Mouse (Mus musculus) MEL (cell line): Measurements from ENCODE around the gene Cdkn1a. TPM values are rescaled to one million over a fixed set of nuclear protein-coding genes. Genes with fewer than 3 reads are reported as not detected.

ENCODE experiments used
- DNase-seq: peaks from one replicate; pipeline ENCODE4 v3.0.0; 2011; ENCODE audit warnings: low read depth, low spot score
- H3K27ac ChIP-seq: 2 replicates; pipeline ENCODE4 v1.5.1; 2012; ENCODE audit warnings: low read depth, mild to moderate bottlenecking, control low read depth, low read length, moderate library complexity; ENCODE audit not compliant: control insufficient read depth
- H3K27me3 ChIP-seq, 2 experiments: fragments of 150-350 bp in 1 of 2; sonication (generic) in 1 of 2; 2 replicates each; pipeline ENCODE4 v1.6.1; 2012; ENCODE audit warnings: low read length in 2 of 2, mild to moderate bottlenecking in 2 of 2, improper control_type of control experiment in 1 of 2, moderate library complexity in 1 of 2; ENCODE audit not compliant: insufficient read depth in 2 of 2, control insufficient read depth in 1 of 2
- H3K36me3 ChIP-seq, 2 experiments: 2 replicates each; pipeline ENCODE4 v1.6.1; 2012 to 2014; ENCODE audit warnings: low read length in 2 of 2, improper control_type of control experiment in 1 of 2, inconsistent platforms in 1 of 2, mild to moderate bottlenecking in 1 of 2; ENCODE audit not compliant: insufficient read depth in 2 of 2, control insufficient read depth in 1 of 2
- H3K4me1 ChIP-seq, 2 experiments: fragments of 150-350 bp in 1 of 2; sonication (generic) in 1 of 2; 2 replicates each; pipeline ENCODE4 v1.6.1; 2012; ENCODE audit warnings: low read length in 2 of 2, improper control_type of control experiment in 1 of 2, mild to moderate bottlenecking in 1 of 2; ENCODE audit not compliant: insufficient read depth in 2 of 2, control insufficient read depth in 1 of 2
- H3K4me3 ChIP-seq, 2 experiments: fragments of 150-350 bp in 1 of 2; sonication (generic) in 1 of 2; 2 replicates each; pipeline ENCODE4 v1.5.1; 2012; ENCODE audit warnings: low read depth in 2 of 2, low read length in 2 of 2, mild to moderate bottlenecking in 2 of 2, moderate library complexity in 2 of 2, control low read depth in 1 of 2, improper control_type of control experiment in 1 of 2; ENCODE audit not compliant: control insufficient read depth in 1 of 2, insufficient read depth in 1 of 2
- H3K79me2 ChIP-seq: 2 replicates; pipeline ENCODE4 v1.6.1; 2012; ENCODE audit warnings: mild to moderate bottlenecking, low read length, moderate library complexity; ENCODE audit not compliant: control insufficient read depth, poor library complexity, insufficient read depth
- H3K9ac ChIP-seq: 2 replicates; pipeline ENCODE4 v1.6.1; 2012; ENCODE audit warnings: low read depth, mild to moderate bottlenecking, control low read depth, low read length, moderate library complexity; ENCODE audit not compliant: control insufficient read depth, poor library complexity, severe bottlenecking
- H3K9me3 ChIP-seq: fragments of 150-350 bp; sonication (generic); replicated peaks from 2 replicates; pipeline ENCODE4 v1.6.1; 2012; ENCODE audit warnings: mild to moderate bottlenecking, low read length, improper control_type of control experiment, moderate library complexity; ENCODE audit not compliant: insufficient read depth
- CHD2 ChIP-seq: IDR thresholded peaks from 2 replicates; pipeline ENCODE4 v1.6.1; 2011; ENCODE audit warnings: low read length, improper control_type of control experiment
- JUND ChIP-seq: IDR thresholded peaks from 2 replicates; pipeline ENCODE4 v1.6.1; 2011; ENCODE audit warnings: low read depth, mild to moderate bottlenecking, improper control_type of control experiment, low read length
- KAT2A ChIP-seq: conservative IDR thresholded peaks from 2 replicates; pipeline ENCODE4 v1.6.1; 2012; ENCODE audit warnings: low read depth, low read length, improper control_type of control experiment, inconsistent platforms
- MAFK ChIP-seq: IDR thresholded peaks from 2 replicates; pipeline ENCODE4 v1.6.1; 2011; ENCODE audit warnings: low read depth, mild to moderate bottlenecking, low read length, improper control_type of control experiment, borderline replicate concordance
- MAZ ChIP-seq: IDR thresholded peaks from 2 replicates; pipeline ENCODE4 v1.6.1; 2012; ENCODE audit warnings: low read depth, mild to moderate bottlenecking, inconsistent platforms, low read length, improper control_type of control experiment
- MEF2A ChIP-seq: IDR thresholded peaks from 2 replicates; pipeline ENCODE4 v1.6.1; 2014; ENCODE audit warnings: low read depth, mild to moderate bottlenecking, inconsistent platforms, low read length, improper control_type of control experiment; ENCODE audit not compliant: poor library complexity, insufficient replicate concordance, severe bottlenecking; ENCODE audit errors: extremely low read depth
- MXI1 ChIP-seq: IDR thresholded peaks from 2 replicates; pipeline ENCODE4 v1.6.1; 2011; ENCODE audit warnings: mild to moderate bottlenecking, low read depth, low read length, improper control_type of control experiment
- MYC ChIP-seq: IDR thresholded peaks from 2 replicates; pipeline ENCODE4 v1.6.1; 2011; ENCODE audit warnings: low read depth, mild to moderate bottlenecking, low read length, improper control_type of control experiment, moderate library complexity
- NELFE ChIP-seq: IDR thresholded peaks from 2 replicates; pipeline ENCODE4 v1.6.1; 2011; ENCODE audit warnings: low read depth, low read length, improper control_type of control experiment
- POLR2AphosphoS5 ChIP-seq: IDR thresholded peaks from 2 replicates; pipeline ENCODE4 v1.6.1; 2012; ENCODE audit warnings: low read depth, borderline replicate concordance, mild to moderate bottlenecking, inconsistent platforms, low read length, moderate library complexity, mixed read lengths
- RAD21 ChIP-seq: IDR thresholded peaks from 2 replicates; pipeline ENCODE4 v1.6.1; 2011; ENCODE audit warnings: mild to moderate bottlenecking, low read depth, low read length, improper control_type of control experiment
- RCOR1 ChIP-seq: IDR thresholded peaks from 2 replicates; pipeline ENCODE4 v1.6.1; 2012; ENCODE audit warnings: low read depth, mild to moderate bottlenecking, inconsistent platforms, low read length, improper control_type of control experiment
- SIN3A ChIP-seq: IDR thresholded peaks from 2 replicates; pipeline ENCODE4 v1.6.1; 2012; ENCODE audit warnings: low read length, improper control_type of control experiment, inconsistent platforms
- TBP ChIP-seq: IDR thresholded peaks from 2 replicates; pipeline ENCODE4 v1.8.0; 2011; ENCODE audit warnings: low read depth, low read length, improper control_type of control experiment
- TCF12 ChIP-seq: IDR thresholded peaks from 2 replicates; pipeline ENCODE4 v1.6.1; 2014; ENCODE audit warnings: low read depth, mild to moderate bottlenecking, inconsistent platforms, low read length, improper control_type of control experiment, moderate library complexity
- USF1 ChIP-seq: IDR thresholded peaks from 2 replicates; pipeline ENCODE4 v1.6.1; 2014; ENCODE audit warnings: low read depth, mild to moderate bottlenecking, inconsistent platforms, low read length, improper control_type of control experiment, moderate library complexity
- USF2 ChIP-seq, 2 experiments: IDR thresholded peaks; 2 replicates each; pipeline ENCODE4 v1.6.1; 2011 to 2012; ENCODE audit warnings: improper control_type of control experiment in 2 of 2, low read length in 2 of 2, borderline replicate concordance in 1 of 2, inconsistent platforms in 1 of 2, low read depth in 1 of 2, mild to moderate bottlenecking in 1 of 2; ENCODE audit not compliant: insufficient read depth in 1 of 2
- ZKSCAN1 ChIP-seq: IDR thresholded peaks from 2 replicates; pipeline ENCODE4 v1.6.1; 2012; ENCODE audit warnings: low read depth, mild to moderate bottlenecking, inconsistent platforms, low read length, improper control_type of control experiment, moderate library complexity
- ZMIZ1 ChIP-seq: IDR thresholded peaks from 2 replicates; pipeline ENCODE4 v1.6.1; 2012; ENCODE audit warnings: low read depth, mild to moderate bottlenecking, inconsistent platforms, low read length, improper control_type of control experiment, moderate library complexity
- polyA plus RNA-seq, 2 experiments: library from polyadenylated mRNA; stranded (reverse) in 1 of 2; unstranded in 1 of 2; fragments of >175 nt in 1 of 2; fragments of >200 nt in 1 of 2; gene quantifications; 2 replicates each; pipeline versions ENCODE4 v1.2.1 to v1.2.4; 2012; ENCODE audit warnings: low replicate concordance in 2 of 2, low read depth in 1 of 2; ENCODE audit not compliant: insufficient read length in 2 of 2, insufficient read depth in 1 of 2, missing spikeins in 1 of 2
- total RNA-seq: library from RNA; depleted of rRNA; stranded (reverse); fragments of 300-350 nt; gene quantifications from 2 replicates; pipeline ENCODE4 v1.2.3, GENCODE M21; 2012

The Cdkn1a gene
- total and polyA plus RNA-seq, 3 experiments, result 2.0 to 21.0 TPM; not detected in 1

GRCm38 (mm10) chr17:29065245-29065940 is 25.4 kb upstream of the Cdkn1a start:
- H3K4me3 ChIP-seq, result no peak overlapping the region
- no peak overlapping the region for H3K9ac ChIP-seq
- TF ChIP-seq CHD2 (no peak), RCOR1 (no peak), MAZ (no peak)
- no peak for DNase-seq
- H3K79me2 ChIP-seq, result no peaks in the 10 kb centered on the region
- H3K27me3 ChIP-seq, result no peaks in the 10 kb centered on the region
- no peak overlapping the region for H3K27ac ChIP-seq
- peaks cover 0 to 11% of the 10 kb centered on the region in 2 experiments; a peak in 2 of 4 replicates for H3K36me3 ChIP-seq
- no peaks in the 10 kb centered on the region for H3K9me3 ChIP-seq
- H3K4me1 ChIP-seq, result peaks cover 3 to 21% of the 10 kb centered on the region in 2 experiments; a peak in 3 of 4 replicates

DNA sequence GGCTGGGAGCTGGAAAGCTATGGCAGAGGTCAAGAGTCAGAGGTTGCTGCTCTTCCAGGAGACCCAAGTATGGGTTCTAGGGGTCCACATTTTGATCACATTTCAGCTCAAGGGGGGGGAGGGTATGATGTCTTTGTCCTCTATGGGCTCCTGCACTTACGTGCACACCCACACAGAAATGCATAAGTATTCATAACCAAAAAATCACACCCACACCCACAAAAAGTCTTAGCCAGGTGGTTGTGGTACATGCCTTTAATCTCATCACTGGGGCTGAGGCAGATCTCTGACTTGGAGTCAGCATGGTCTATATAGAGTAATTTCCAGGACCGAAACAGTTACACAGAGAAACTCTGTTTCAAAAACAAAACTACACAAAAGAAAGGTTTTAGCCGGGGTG is 24.8 kb upstream of the Cdkn1a start:
- peaks cover 3 to 21% of the 10 kb centered on the region in 2 experiments; a peak in 3 of 4 replicates for H3K4me1 ChIP-seq
- H3K27me3 ChIP-seq, result no peaks in the 10 kb centered on the region
- no peak overlapping the region for H3K9ac ChIP-seq
- DNase-seq, result no peak
- H3K27ac ChIP-seq, result no peak overlapping the region
- no peak overlapping the region for H3K4me3 ChIP-seq
- no peaks in the 10 kb centered on the region for H3K79me2 ChIP-seq
- H3K36me3 ChIP-seq, result peaks cover 0 to 10% of the 10 kb centered on the region in 2 experiments; a peak in 2 of 4 replicates
- TF ChIP-seq ZMIZ1 (no peak), SIN3A (no peak), USF2 (IDR thresholded peaks at IDR 0.05; ENCODE audit: borderline replicate concordance in 1 of 2, insufficient read depth in 1 of 2, low read depth in 1 of 2, low read length in 2 of 2) (no peak), MAFK (no peak), USF1 (no peak), MYC (no peak), TBP (no peak), POLR2AphosphoS5 (no peak), CHD2 (no peak), TCF12 (no peak), MXI1 (no peak), KAT2A (no peak), MEF2A (no peak), RAD21 (no peak), RCOR1 (no peak), ZKSCAN1 (no peak), JUND (no peak), NELFE (no peak)
- H3K9me3 ChIP-seq, result no peaks in the 10 kb centered on the region
